Mouse (Mus musculus): ENCODE measurements around the gene Gopc. TPM values are rescaled to one million over a fixed set of nuclear protein-coding genes. Genes with fewer than 3 reads are reported as not detected.

The Gopc gene
- polyA plus RNA-seq, 1 experiment from 2014 or later, result 26.2 TPM

- TF ChIP-seq CTCF (IDR thresholded peaks at IDR 0.05), result no peak
- no peaks in the 10 kb centered on the region for H3K27me3 ChIP-seq
- DNase-seq (ENCODE audit: low read depth, low spot score) (no peak), ATAC-seq (peak; percentile 0)
- POLR2A ChIA-PET, result interaction anchor here (0.8 kb wide), 1 partner anchor 9 kb away, joined by 3 read pairs; no protein-coding TSS in a partner anchor
- CTCF ChIA-PET, result interaction anchor here (0.7 to 3.0 kb wide), 5 partner anchors 10 to 38 kb away, joined by 3 to 13 read pairs (median 3); partner anchors contain the start of gene Gopc
- in situ Hi-C loops (cut with MboI; ENCODE audit: low pct_unique_long_range_greater_than_20kb), result loop anchor here (25.0 kb wide), 1 partner anchor 894 kb away; no protein-coding TSS in a partner anchor
These were observed 36.3 kb upstream of the Gopc start for GRCm38 (mm10) chr10:52417998-52418860.

GRCm38 (mm10) chr10:52417299-52417997 lies 35.5 kb upstream of the Gopc start, which contains the start of gene Nus1:
Gene Nus1, plus strand, starts transcription at chr10:52417547.
- H3K27me3 ChIP-seq, result no peaks in the 10 kb centered on the region
- POLR2A ChIA-PET, result interaction anchor here (0.8 kb wide), 1 partner anchor 8 kb away, joined by 3 read pairs; no protein-coding TSS in a partner anchor
- ATAC-seq (peak; percentile 96), DNase-seq (ENCODE audit: low read depth, low spot score) (peak; percentile 68)
- TF ChIP-seq CTCF (IDR thresholded peaks at IDR 0.05), result peak; percentile 99
- CTCF ChIA-PET, result interaction anchor here (0.7 to 3.0 kb wide), 3 partner anchors 13 to 37 kb away, joined by 3 to 13 read pairs (median 3); no protein-coding TSS in a partner anchor
- in situ Hi-C loops (cut with MboI; ENCODE audit: low pct_unique_long_range_greater_than_20kb), result loop anchor here (25.0 kb wide), 1 partner anchor 895 kb away; no protein-coding TSS in a partner anchor

- ATAC-seq (no peak), DNase-seq (ENCODE audit: low read depth, low spot score) (no peak)
- TF ChIP-seq CTCF (IDR thresholded peaks at IDR 0.05), result no peak
- peaks cover 7% of the 10 kb centered on the region for H3K27me3 ChIP-seq
- POLR2A ChIA-PET, result no interaction called here
- in situ Hi-C loops (cut with MboI; ENCODE audit: low pct_unique_long_range_greater_than_20kb), result loop anchor here (25.0 kb wide), 1 partner anchor 896 kb away; no protein-coding TSS in a partner anchor
- CTCF ChIA-PET, result interaction anchor here (0.8 kb wide), 1 partner anchor 15 kb away, joined by 3 read pairs; no protein-coding TSS in a partner anchor
These were observed 34.5 kb upstream of the Gopc start for GRCm38 (mm10) chr10:52416458-52416857.

GRCm38 (mm10) chr10:52415020-52415419 lies 33.1 kb upstream of the Gopc start:
- in situ Hi-C loops (cut with MboI; ENCODE audit: low pct_unique_long_range_greater_than_20kb), result loop anchor here (25.0 kb wide), 1 partner anchor 897 kb away; no protein-coding TSS in a partner anchor
- ChIA-PET CTCF (no interaction called here), POLR2A (no interaction called here)
- peaks cover 12% of the 10 kb centered on the region for H3K27me3 ChIP-seq
- DNase-seq (ENCODE audit: low read depth, low spot score) (no peak), ATAC-seq (no peak)
- TF ChIP-seq CTCF (IDR thresholded peaks at IDR 0.05), result no peak

GRCm38 (mm10) chr10:52407526-52407925 lies 25.6 kb upstream of the Gopc start:
- ATAC-seq, result no peak
- DNase-seq (ENCODE audit: low read depth, low spot score), result no peak
- TF ChIP-seq CTCF (IDR thresholded peaks at IDR 0.05), result no peak
- in situ Hi-C loops (cut with MboI; ENCODE audit: low pct_unique_long_range_greater_than_20kb), result loop anchor here (25.0 kb wide), 1 partner anchor 905 kb away; no protein-coding TSS in a partner anchor
- ChIA-PET CTCF (no interaction called here), POLR2A (no interaction called here)
- H3K27me3 ChIP-seq, result peaks cover 60% of the 10 kb centered on the region

- TF ChIP-seq CTCF (IDR thresholded peaks at IDR 0.05), result no peak
- POLR2A ChIA-PET, result no interaction called here
- CTCF ChIA-PET, result no interaction called here
- ATAC-seq (no peak), DNase-seq (ENCODE audit: low read depth, low spot score) (no peak)
- in situ Hi-C loops (cut with MboI; ENCODE audit: low pct_unique_long_range_greater_than_20kb), result loop anchor here (25.0 kb wide), 1 partner anchor 907 kb away; no protein-coding TSS in a partner anchor
- H3K27me3 ChIP-seq, result peaks cover 61% of the 10 kb centered on the region
These were observed 23.2 kb upstream of the Gopc start for GRCm38 (mm10) chr10:52405160-52405559.

GRCm38 (mm10) chr10:52399722-52400121 lies 17.8 kb upstream of the Gopc start:
- no peak for TF ChIP-seq CTCF (IDR thresholded peaks at IDR 0.05)
- DNase-seq (ENCODE audit: low read depth, low spot score), result no peak
- ChIA-PET POLR2A (no interaction called here), CTCF (no interaction called here)
- in situ Hi-C loops (cut with MboI; ENCODE audit: low pct_unique_long_range_greater_than_20kb), result loop anchor here (10.0 to 25.0 kb wide), 3 partner anchors 175 to 913 kb away; no protein-coding TSS in a partner anchor
- no peak for ATAC-seq
- H3K27me3 ChIP-seq, result peaks cover 34% of the 10 kb centered on the region

GRCm38 (mm10) chr10:52398715-52399114 lies 16.8 kb upstream of the Gopc start:
- POLR2A ChIA-PET, result no interaction called here
- in situ Hi-C loops (cut with MboI; ENCODE audit: low pct_unique_long_range_greater_than_20kb), result loop anchor here (10.0 to 25.0 kb wide), 2 partner anchors 174 to 611 kb away; no protein-coding TSS in a partner anchor
- CTCF ChIA-PET, result no interaction called here
- no peak for TF ChIP-seq CTCF (IDR thresholded peaks at IDR 0.05)
- H3K27me3 ChIP-seq, result peaks cover 29% of the 10 kb centered on the region
- no peak for ATAC-seq
- no peak for DNase-seq (ENCODE audit: low read depth, low spot score)

- ATAC-seq (no peak), DNase-seq (ENCODE audit: low read depth, low spot score) (no peak)
- ChIA-PET CTCF (no interaction called here), POLR2A (no interaction called here)
- no peak for TF ChIP-seq CTCF (IDR thresholded peaks at IDR 0.05)
- in situ Hi-C loops (cut with MboI; ENCODE audit: low pct_unique_long_range_greater_than_20kb), result loop anchor here (10.0 to 25.0 kb wide), 2 partner anchors 172 to 609 kb away; no protein-coding TSS in a partner anchor
- H3K27me3 ChIP-seq, result peaks cover 33% of the 10 kb centered on the region
These were observed 14.7 kb upstream of the Gopc start for GRCm38 (mm10) chr10:52396647-52397046.

GRCm38 (mm10) chr10:52391208-52391607 lies 9.3 kb upstream of the Gopc start:
- in situ Hi-C loops (cut with MboI; ENCODE audit: low pct_unique_long_range_greater_than_20kb), result loop anchor here (10.0 to 25.0 kb wide), 2 partner anchors 166 to 604 kb away; no protein-coding TSS in a partner anchor
- DNase-seq (ENCODE audit: low read depth, low spot score) (no peak), ATAC-seq (no peak)
- CTCF ChIA-PET, result interaction anchor here (0.7 to 1.2 kb wide), 4 partner anchors 9 to 176 kb away, joined by 3 read pairs; partner anchors contain the start of gene Gopc
- TF ChIP-seq CTCF (IDR thresholded peaks at IDR 0.05), result no peak
- POLR2A ChIA-PET, result no interaction called here
- peaks cover 56% of the 10 kb centered on the region for H3K27me3 ChIP-seq
